Mouse (Mus musculus) forebrain, postnatal 0 days (tissue): ENCODE measurements around the gene Oxct1. TPM values are rescaled to one million over a fixed set of nuclear protein-coding genes. Genes with fewer than 3 reads are reported as not detected.

Experiments used
- ATAC-seq: fragments of 200-750 bp; cut with Nextera tagmentation; 2 replicates; pipeline ENCODE4 v1.8.0; 2017; ENCODE audit warnings: mild to moderate bottlenecking, moderate library complexity
- DNase-seq: peaks from one replicate; pipeline ENCODE4 v3.0.0-alpha.2; 2015
- H3K27ac ChIP-seq: fragments of 300-500 bp; sonication (generic); 2 replicates; pipeline ENCODE4 v1.5.1; 2014; ENCODE audit warnings: low read depth, mild to moderate bottlenecking, antibody characterized with exemption, low read length, moderate library complexity, mixed read lengths
- H3K27me3 ChIP-seq: fragments of 300-500 bp; sonication (generic); 2 replicates; pipeline ENCODE4 v1.6.1; 2014; ENCODE audit warnings: mild to moderate bottlenecking, low read length, mixed read lengths; ENCODE audit not compliant: insufficient read depth
- H3K36me3 ChIP-seq: fragments of 300-500 bp; sonication (generic); 2 replicates; pipeline ENCODE4 v1.6.1; 2014; ENCODE audit warnings: mild to moderate bottlenecking, moderate library complexity; ENCODE audit not compliant: insufficient read depth
- H3K4me1 ChIP-seq: fragments of 300-500 bp; sonication (generic); 2 replicates; pipeline ENCODE4 v1.6.1; 2014; ENCODE audit warnings: antibody characterized with exemption; ENCODE audit not compliant: insufficient read depth
- H3K4me2 ChIP-seq: fragments of 300-500 bp; sonication (generic); 2 replicates; pipeline ENCODE4 v1.6.1; 2014; ENCODE audit warnings: low read depth, mild to moderate bottlenecking, moderate library complexity
- H3K4me3 ChIP-seq: fragments of 300-500 bp; sonication (generic); 2 replicates; pipeline ENCODE4 v1.5.1; 2014; ENCODE audit warnings: low read depth, low read length, mixed read lengths
- H3K9ac ChIP-seq: fragments of 300-500 bp; sonication (generic); 2 replicates; pipeline ENCODE4 v1.6.1; 2014; ENCODE audit warnings: mild to moderate bottlenecking
- H3K9me3 ChIP-seq: fragments of 300-500 bp; sonication (generic); 2 replicates; pipeline ENCODE4 v1.6.1; 2016; ENCODE audit warnings: low read length
- CTCF ChIP-seq: sonication (generic); IDR thresholded peaks from 2 replicates; pipeline ENCODE4 v1.5.1; 2016; ENCODE audit warnings: antibody characterized with exemption, control low read depth, low read depth
- WGBS: fragments of 180-500 bp; shearing (Covaris S2); extraction: QIAGEN DNeasy Blood & Tissue Kit; methylation state at CpG from one replicate; pipeline ENCODE4 v1.1.7; 2014; 5-methylcytosine and 5-hydroxymethylcytosine counted together
- polyA plus RNA-seq: library from polyadenylated mRNA; unstranded; fragments of >200 nt; fragmentation: Nextera tagmentation; extraction: Ambion mirVana; gene quantifications from 2 replicates; pipeline ENCODE4 v1.2.1, GENCODE M21; 2015
- total RNA-seq: library from RNA; depleted of rRNA; stranded (reverse); fragments of >200 nt; gene quantifications from 2 replicates; pipeline ENCODE4 v1.2.3, GENCODE M21; 2014; rRNA removed

The Oxct1 gene
- total and polyA plus RNA-seq, 2 experiments from 2014 or later: 354 to 419 TPM

DNA sequence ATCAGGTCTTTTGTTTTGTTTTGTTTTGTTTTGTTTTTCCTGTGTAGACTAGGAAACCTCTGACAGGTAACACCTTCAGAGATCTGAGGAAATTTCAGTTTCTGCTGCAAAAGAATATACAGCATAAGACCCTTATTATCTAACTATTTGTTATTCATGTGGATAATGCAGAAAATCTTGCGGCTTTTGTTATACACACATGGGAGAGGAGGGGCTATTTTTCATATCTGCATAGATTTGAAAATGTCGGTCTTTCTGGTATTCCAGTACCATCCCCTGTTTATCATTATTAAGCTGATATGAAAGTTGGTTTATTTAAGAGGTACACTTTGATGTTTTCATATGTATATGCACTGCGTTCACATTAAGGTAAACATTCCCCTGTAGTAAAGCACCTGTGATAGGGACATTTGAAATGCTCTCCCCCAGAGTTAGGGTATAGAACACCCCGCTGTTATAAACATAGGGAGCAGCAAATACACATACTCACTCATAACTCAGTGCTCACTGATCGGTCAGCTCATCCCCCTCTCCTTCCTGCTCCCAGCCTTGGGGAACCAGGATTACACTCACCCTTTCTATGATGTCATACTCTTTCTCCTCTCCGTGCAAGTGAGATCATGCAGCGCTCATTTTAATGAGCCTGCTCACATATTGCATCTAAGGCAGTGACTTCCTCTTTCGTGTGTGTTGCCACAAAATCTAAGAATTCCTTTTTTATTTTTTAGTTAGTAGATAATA, 122.6 kb downstream of the Oxct1 start:
- ATAC-seq (no peak), DNase-seq (no peak)
- H3K27ac ChIP-seq: no peak overlapping the region
- 69% methylated on average over 8 of the region's 8 CpGs for WGBS
- no peak for TF ChIP-seq CTCF
- no peaks in the 10 kb centered on the region for H3K9me3 ChIP-seq
- peaks cover 20% of the 10 kb centered on the region for H3K36me3 ChIP-seq
- H3K27me3 ChIP-seq: no peaks in the 10 kb centered on the region
- no peak overlapping the region for H3K9ac ChIP-seq
- no peaks in the 10 kb centered on the region for H3K4me1 ChIP-seq
- H3K4me2 ChIP-seq: no peak overlapping the region
- H3K4me3 ChIP-seq: no peak overlapping the region

DNA sequence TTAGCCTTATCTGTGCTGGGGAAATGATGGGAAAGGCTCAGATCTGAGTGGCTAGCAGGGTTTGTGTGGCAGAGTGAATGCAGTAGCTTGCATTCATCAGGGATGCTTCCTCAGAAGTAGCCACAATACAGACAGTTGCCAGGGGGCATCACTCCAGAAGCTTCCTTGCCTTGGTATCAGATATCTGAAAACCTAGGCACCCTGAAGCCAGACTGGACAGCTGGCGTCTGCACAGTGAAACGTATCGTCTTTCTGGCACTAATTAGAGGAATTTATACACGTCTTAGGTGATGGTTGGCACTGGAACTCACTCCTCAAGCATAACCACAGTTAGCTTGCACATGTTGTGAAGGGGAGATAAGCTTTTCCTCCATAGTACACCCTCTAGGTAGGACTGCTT, 128.5 kb downstream of the Oxct1 start:
- Histone ChIP-seq H3K27ac (no peak overlapping the region), H3K36me3 (peaks cover 21% of the 10 kb centered on the region), H3K9me3 (no peaks in the 10 kb centered on the region), H3K4me1 (no peaks in the 10 kb centered on the region), H3K4me2 (no peak overlapping the region), H3K9ac (no peak overlapping the region), H3K27me3 (no peaks in the 10 kb centered on the region), H3K4me3 (no peak overlapping the region)
- 68% methylated on average over 4 of the region's 4 CpGs for WGBS
- TF ChIP-seq CTCF: no peak
- DNase-seq (no peak), ATAC-seq (no peak)

DNA sequence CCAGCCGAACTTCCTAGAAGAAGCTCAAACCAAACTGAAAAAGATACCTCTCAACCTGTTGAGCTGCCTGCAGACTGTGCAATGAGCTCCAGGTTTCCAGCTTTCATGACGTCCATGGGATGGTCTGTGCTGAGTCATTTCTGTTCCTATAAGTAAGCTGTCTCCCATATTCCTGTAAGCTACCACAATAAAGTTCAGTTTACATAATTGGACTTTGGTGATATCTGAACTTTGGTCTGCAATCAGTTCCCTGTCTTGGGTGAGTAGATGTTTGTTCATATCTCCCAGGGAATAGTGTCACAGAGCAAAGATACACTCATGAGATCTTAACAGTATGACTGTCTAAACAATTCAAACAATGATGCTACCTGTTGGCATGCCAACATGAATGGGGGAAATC, 141.8 kb downstream of the Oxct1 start:
- no peaks in the 10 kb centered on the region for H3K4me1 ChIP-seq
- whole genome bisulfite sequencing: 86% methylated on average over 2 of the region's 2 CpGs
- no peaks in the 10 kb centered on the region for H3K27me3 ChIP-seq
- ATAC-seq: no peak
- H3K36me3 ChIP-seq: no peaks in the 10 kb centered on the region
- no peak overlapping the region for H3K27ac ChIP-seq
- no peak for DNase-seq
- H3K9ac ChIP-seq: no peak overlapping the region
- TF ChIP-seq CTCF: no peak
- no peak overlapping the region for H3K4me2 ChIP-seq
- no peaks in the 10 kb centered on the region for H3K9me3 ChIP-seq
- no peak overlapping the region for H3K4me3 ChIP-seq

DNA sequence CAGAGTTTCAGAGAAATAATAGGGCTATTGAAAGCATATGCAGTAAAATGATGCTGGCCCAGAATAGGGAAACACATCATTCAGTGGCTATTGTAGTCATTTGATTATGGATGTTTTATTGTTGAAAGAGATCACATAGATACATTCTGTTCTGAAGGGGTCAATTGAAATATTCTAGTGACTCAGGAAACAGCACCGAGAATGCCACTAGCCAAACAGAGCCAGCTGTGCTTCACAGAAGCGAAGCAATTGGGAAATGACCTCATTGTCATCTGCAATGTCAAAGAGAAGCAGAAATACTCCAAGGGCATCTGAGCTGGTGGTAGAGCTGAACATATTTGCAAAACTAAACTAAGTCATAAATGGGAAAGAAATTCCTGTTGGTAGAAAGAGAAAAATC, 145.4 kb downstream of the Oxct1 start:
- no peak for TF ChIP-seq CTCF
- Histone ChIP-seq H3K4me3 (no peak overlapping the region), H3K27me3 (no peaks in the 10 kb centered on the region), H3K4me1 (no peaks in the 10 kb centered on the region), H3K36me3 (no peaks in the 10 kb centered on the region), H3K9ac (no peak overlapping the region), H3K4me2 (no peak overlapping the region), H3K27ac (no peak overlapping the region), H3K9me3 (0 out of 2 replicates have a peak, but pooled peaks cover 1% of the 10 kb centered on the region)
- DNase-seq (no peak), ATAC-seq (no peak)
- WGBS: 63% methylated on average over 2 of the region's 2 CpGs

DNA sequence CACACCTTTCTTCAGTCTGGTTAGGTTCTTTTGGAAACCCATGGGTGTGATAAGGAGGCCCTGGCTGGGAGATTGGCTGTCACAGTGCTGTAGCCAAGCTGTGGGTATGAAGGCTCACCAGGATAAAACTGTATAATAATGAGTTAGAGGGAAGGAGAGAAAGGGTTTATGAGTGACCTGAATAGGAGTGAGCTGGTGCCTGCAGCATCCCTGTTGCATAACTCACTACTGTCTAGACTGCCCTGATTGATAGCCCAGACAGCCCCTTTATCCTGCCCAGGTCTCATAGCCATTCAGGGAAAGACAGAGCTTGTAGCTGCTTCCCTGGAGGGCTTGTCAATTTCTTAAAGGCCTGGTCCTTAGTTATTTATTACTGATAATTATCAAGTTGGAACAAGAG, 171.7 kb downstream of the Oxct1 start:
- no peak overlapping the region for H3K27ac ChIP-seq
- no peaks in the 10 kb centered on the region for H3K36me3 ChIP-seq
- H3K4me2 ChIP-seq: no peak overlapping the region
- H3K4me3 ChIP-seq: no peak overlapping the region
- TF ChIP-seq CTCF: no peak
- H3K9ac ChIP-seq: no peak overlapping the region
- H3K9me3 ChIP-seq: no peaks in the 10 kb centered on the region
- no peaks in the 10 kb centered on the region for H3K27me3 ChIP-seq
- DNase-seq: no peak
- no peaks in the 10 kb centered on the region for H3K4me1 ChIP-seq
- ATAC-seq: no peak

Other genes with a start within 250 kb of the Oxct1 start
- 13.3 and 13.9 TPM in 2 replicates for gene Fbxo4, start 46.8 kb upstream of the Oxct1 start, total RNA-seq
- 10.5 and 11.1 TPM in 2 replicates for gene Fbxo4, start 46.8 kb upstream of the Oxct1 start, polyA plus RNA-seq
- gene AW549877, start 30.6 kb upstream of the Oxct1 start, total RNA-seq: 23.2 and 26.2 TPM in 2 replicates
- 15.7 and 19.6 TPM in 2 replicates for gene AW549877, start 30.6 kb upstream of the Oxct1 start, polyA plus RNA-seq